Mouse (Mus musculus) embryonic facial prominence, embryonic 12.5 days (tissue): ENCODE data around the gene Ppp1r1b. TPM values are rescaled to one million over a fixed set of nuclear protein-coding genes. Genes with fewer than 3 reads are reported as not detected.
"Not testable (repeated sequence)": the region's sequence is repeated elsewhere in the genome, so short reads cannot be mapped to it uniquely, and the experiment has no call there.

Experiments
- ATAC-seq: fragments of 200-750 bp; cut with Nextera tagmentation; 2 replicates; pipeline ENCODE4 v1.8.0; 2017; ENCODE audit not compliant: insufficient number of reproducible peaks, insufficient read depth, low FRiP score, low TSS enrichment
- H3K27ac ChIP-seq: fragments of 300-500 bp; sonication (generic); 2 replicates; pipeline ENCODE4 v1.5.1; 2016; ENCODE audit warnings: mild to moderate bottlenecking
- H3K27me3 ChIP-seq: fragments of 300-500 bp; sonication (generic); 2 replicates; pipeline ENCODE4 v1.6.1; 2016; ENCODE audit warnings: mild to moderate bottlenecking, moderate library complexity
- H3K36me3 ChIP-seq: fragments of 300-500 bp; sonication (generic); 2 replicates; pipeline ENCODE4 v1.6.1; 2016; ENCODE audit warnings: mild to moderate bottlenecking
- H3K4me1 ChIP-seq: fragments of 300-500 bp; sonication (generic); 2 replicates; pipeline ENCODE4 v1.6.1; 2016
- H3K4me2 ChIP-seq: fragments of 300-500 bp; sonication (generic); replicated peaks from 2 replicates; pipeline ENCODE4 v1.6.1; 2016; ENCODE audit warnings: mild to moderate bottlenecking, moderate library complexity
- H3K4me3 ChIP-seq: fragments of 300-500 bp; sonication (generic); 2 replicates; pipeline ENCODE4 v1.5.1; 2016; ENCODE audit warnings: mild to moderate bottlenecking
- H3K9ac ChIP-seq: fragments of 300-500 bp; sonication (generic); 2 replicates; pipeline ENCODE4 v1.6.1; 2016; ENCODE audit warnings: mild to moderate bottlenecking, moderate library complexity
- H3K9me3 ChIP-seq: fragments of 300-500 bp; sonication (generic); 2 replicates; pipeline ENCODE4 v1.6.1; 2016; ENCODE audit warnings: mild to moderate bottlenecking, moderate library complexity
- WGBS: fragments of 180-500 bp; shearing (Covaris S2); methylation state at CpG from one replicate; pipeline ENCODE4 v1.1.7; 2016; 5-methylcytosine and 5-hydroxymethylcytosine counted together
- polyA plus RNA-seq: library from polyadenylated mRNA; unstranded; fragments of >200 nt; fragmentation: Nextera tagmentation; extraction: Ambion mirVana; gene quantifications from 2 replicates; pipeline ENCODE4 v1.2.1, GENCODE M21; 2016

The Ppp1r1b gene
- polyA plus RNA-seq, 1 experiment from 2014 or later, result 1.0 TPM

GRCm38 (mm10) chr11:98381651-98382050 is 33.4 kb downstream of the Ppp1r1b start:
- Histone ChIP-seq H3K4me1 (no peaks in the 10 kb centered on the region), H3K27me3 (peaks cover 31% of the 10 kb centered on the region), H3K4me3 (no peak overlapping the region), H3K9ac (no peak overlapping the region), H3K36me3 (peaks cover 42% of the 10 kb centered on the region), H3K4me2 (no peak overlapping the region), H3K9me3 (no peaks in the 10 kb centered on the region), H3K27ac (no peak overlapping the region)
- 92% methylated on average over 2 of the region's 2 CpGs for WGBS
- ATAC-seq, result no peak

GRCm38 (mm10) chr11:98382405-98382804 is 34.2 kb downstream of the Ppp1r1b start:
- H3K4me2 ChIP-seq, H3K27ac ChIP-seq, H3K4me3 ChIP-seq, H3K4me1 ChIP-seq, H3K9me3 ChIP-seq, ATAC-seq, H3K9ac ChIP-seq: not testable (repeated sequence)
- WGBS, result 45% methylated on average over 2 of the region's 2 CpGs
- Histone ChIP-seq H3K27me3 (peaks cover 38% of the 10 kb centered on the region), H3K36me3 (peaks cover 34% of the 10 kb centered on the region)

- peaks cover 49% of the 10 kb centered on the region for H3K27me3 ChIP-seq
- H3K27ac ChIP-seq, result no peak within 1 kb of the TSS
- no peaks in the 10 kb centered on the region for H3K9me3 ChIP-seq
- peaks cover 24% of the 10 kb centered on the region for H3K36me3 ChIP-seq
- WGBS, result 48% methylated on average over 14 of the region's 14 CpGs
- no peak for ATAC-seq
- no peaks in the 10 kb centered on the region for H3K4me1 ChIP-seq
- no peak within 1 kb of the TSS for H3K4me2 ChIP-seq
- no peak within 1 kb of the TSS for H3K9ac ChIP-seq
- H3K4me3 ChIP-seq, result no peak within 1 kb of the TSS
These were observed 35.2 kb downstream of the Ppp1r1b start, which contains the start of gene Tcap for GRCm38 (mm10) chr11:98383261-98384030. Tcap (plus strand) TSS chr11:98383811.

- H3K4me1 ChIP-seq, result no peaks in the 10 kb centered on the region
- H3K36me3 ChIP-seq, result peaks cover 16% of the 10 kb centered on the region
- H3K4me2 ChIP-seq, result no peak overlapping the region
- H3K27me3 ChIP-seq, result peaks cover 54% of the 10 kb centered on the region
- H3K4me3 ChIP-seq, result no peak overlapping the region
- 63% methylated on average over 20 of the region's 20 CpGs for WGBS
- no peaks in the 10 kb centered on the region for H3K9me3 ChIP-seq
- ATAC-seq, result no peak
- H3K9ac ChIP-seq, result no peak overlapping the region
- H3K27ac ChIP-seq, result no peak overlapping the region
These were observed 36.0 kb downstream of the Ppp1r1b start for GRCm38 (mm10) chr11:98384216-98384615.

GRCm38 (mm10) chr11:98384721-98385637 is 36.8 kb downstream of the Ppp1r1b start:
- H3K27ac ChIP-seq, result no peak overlapping the region

GRCm38 (mm10) chr11:98385638-98386585 is 37.7 kb downstream of the Ppp1r1b start, which contains the start of gene Pnmt:
Pnmt (plus strand) TSS chr11:98386450.
- no peak within 1 kb of the TSS for H3K4me3 ChIP-seq
- no peak within 1 kb of the TSS for H3K9ac ChIP-seq
- peaks cover 65% of the 10 kb centered on the region for H3K27me3 ChIP-seq
- H3K27ac ChIP-seq, result no peak within 1 kb of the TSS
- peak within 1 kb of the TSS; percentile 11 for H3K4me2 ChIP-seq
- no peaks in the 10 kb centered on the region for H3K4me1 ChIP-seq
- WGBS, result 50% methylated on average over 24 of the region's 25 CpGs
- H3K9me3 ChIP-seq, result no peaks in the 10 kb centered on the region
- no peak for ATAC-seq
- peaks cover under 1% of the 10 kb centered on the region; the same call in 1 of the 2 replicates for H3K36me3 ChIP-seq

More at GRCm38 (mm10) chr11:98384721-98385637, 36.8 kb downstream of the Ppp1r1b start:
- Histone ChIP-seq H3K9ac (no peak overlapping the region), H3K4me3 (no peak overlapping the region), H3K4me2 (no peak overlapping the region), H3K4me1 (no peaks in the 10 kb centered on the region), H3K36me3 (peaks cover 8% of the 10 kb centered on the region; the same call in 1 of the 2 replicates), H3K9me3 (no peaks in the 10 kb centered on the region), H3K27me3 (peaks cover 55% of the 10 kb centered on the region)
- 62% methylated on average over 8 of the region's 8 CpGs for WGBS
- no peak for ATAC-seq

GRCm38 (mm10) chr11:98386596-98386995 is 38.4 kb downstream of the Ppp1r1b start:
- ATAC-seq, result no peak
- WGBS, result 12% methylated on average over 24 of the region's 24 CpGs
- no peaks in the 10 kb centered on the region for H3K9me3 ChIP-seq
- peak overlapping the region; percentile 11 for H3K4me2 ChIP-seq
- H3K27me3 ChIP-seq, result peaks cover 72% of the 10 kb centered on the region
- no peak overlapping the region for H3K4me3 ChIP-seq
- no peak overlapping the region for H3K9ac ChIP-seq
- 0 out of 2 replicates have a peak, but pooled peaks cover 3% of the 10 kb centered on the region for H3K4me1 ChIP-seq
- H3K27ac ChIP-seq, result no peak overlapping the region
- H3K36me3 ChIP-seq, result no peaks in the 10 kb centered on the region

GRCm38 (mm10) chr11:98387056-98387577 is 38.9 kb downstream of the Ppp1r1b start:
- peak overlapping the region; percentile 11; the same call in 1 of the 2 replicates for H3K4me2 ChIP-seq
- ATAC-seq, result no peak
- no peak overlapping the region for H3K4me3 ChIP-seq
- H3K9ac ChIP-seq, result no peak overlapping the region
- H3K27me3 ChIP-seq, result peaks cover 76% of the 10 kb centered on the region
- no peaks in the 10 kb centered on the region for H3K9me3 ChIP-seq
- no peaks in the 10 kb centered on the region for H3K36me3 ChIP-seq
- H3K27ac ChIP-seq, result no peak overlapping the region
- H3K4me1 ChIP-seq, result peaks cover 6% of the 10 kb centered on the region; the same call in 1 of the 2 replicates
- 49% methylated on average over 14 of the region's 14 CpGs for WGBS

GRCm38 (mm10) chr11:98388282-98388681 is 40.1 kb downstream of the Ppp1r1b start:
- Histone ChIP-seq H3K4me1 (peaks cover 15% of the 10 kb centered on the region; the same call in 1 of the 2 replicates), H3K36me3 (no peaks in the 10 kb centered on the region), H3K4me2 (no peak overlapping the region), H3K9ac (no peak overlapping the region), H3K4me3 (no peak overlapping the region), H3K27me3 (peaks cover 88% of the 10 kb centered on the region), H3K9me3 (no peaks in the 10 kb centered on the region), H3K27ac (no peak overlapping the region)
- WGBS, result 79% methylated on average over 10 of the region's 10 CpGs
- no peak for ATAC-seq

GRCm38 (mm10) chr11:98389221-98389780 is 41.1 kb downstream of the Ppp1r1b start:
- H3K27ac ChIP-seq, result no peak overlapping the region
- H3K4me1 ChIP-seq, result peaks cover 18% of the 10 kb centered on the region; the same call in 1 of the 2 replicates
- no peak overlapping the region for H3K9ac ChIP-seq
- no peak for ATAC-seq
- no peak overlapping the region for H3K4me2 ChIP-seq
- H3K4me3 ChIP-seq, result no peak overlapping the region
- 19% methylated on average over 9 of the region's 9 CpGs for WGBS
- peaks cover 82% of the 10 kb centered on the region for H3K27me3 ChIP-seq
- H3K36me3 ChIP-seq, result no peaks in the 10 kb centered on the region
- no peaks in the 10 kb centered on the region for H3K9me3 ChIP-seq
